Mouse (Mus musculus): ENCODE measurements around the gene Tubb4a. TPM values are rescaled to one million over a fixed set of nuclear protein-coding genes. Genes with fewer than 3 reads are reported as not detected.

Tubb4a gene
- polyA plus RNA-seq, 1 experiment from 2014 or later = 40.1 TPM

GRCm38 (mm10) chr17:57112768-57113474 is 25.3 kb upstream of the Tubb4a start:
- no peaks in the 10 kb centered on the region; the same call in 1 of the 2 replicates for H3K27me3 ChIP-seq (ENCODE audit: poor library complexity, severe bottlenecking)
- H3K27ac ChIP-seq = no peak overlapping the region
- H3K9me3 ChIP-seq = no peaks in the 10 kb centered on the region
- 91% methylated on average over 10 of the region's 10 CpGs for WGBS
- no peak overlapping the region for H3K4me3 ChIP-seq
- no peak for DNase-seq (ENCODE audit: extremely low spot score, low spot score)
- H3K4me1 ChIP-seq = 0 out of 2 replicates have a peak, but pooled peaks cover under 1% of the 10 kb centered on the region
- 0 out of 2 replicates have a peak, but pooled peaks cover 8% of the 10 kb centered on the region for H3K36me3 ChIP-seq (replicated peaks)

GRCm38 (mm10) chr17:57110005-57110404 is 22.4 kb upstream of the Tubb4a start:
- WGBS = 92% methylated on average over 1 of the region's 1 CpGs
- Histone ChIP-seq H3K36me3 (replicated peaks) (peaks cover 16% of the 10 kb centered on the region), H3K4me3 (no peak overlapping the region), H3K27me3 (ENCODE audit: poor library complexity, severe bottlenecking) (no peaks in the 10 kb centered on the region), H3K9me3 (no peaks in the 10 kb centered on the region), H3K27ac (no peak overlapping the region), H3K4me1 (peaks cover 23% of the 10 kb centered on the region)
- no peak for DNase-seq (ENCODE audit: extremely low spot score, low spot score)

- Histone ChIP-seq H3K27me3 (ENCODE audit: poor library complexity, severe bottlenecking) (no peaks in the 10 kb centered on the region), H3K27ac (no peak overlapping the region), H3K36me3 (replicated peaks) (peaks cover 16% of the 10 kb centered on the region), H3K4me3 (no peak overlapping the region), H3K9me3 (no peaks in the 10 kb centered on the region), H3K4me1 (peaks cover 31% of the 10 kb centered on the region)
- DNase-seq (ENCODE audit: extremely low spot score, low spot score) = no peak
- WGBS = 68% methylated on average over 5 of the region's 5 CpGs
Observed at GRCm38 (mm10) chr17:57108666-57109171, 21.1 kb upstream of the Tubb4a start.

- no peak overlapping the region for H3K4me3 ChIP-seq
- H3K4me1 ChIP-seq = peaks cover 31% of the 10 kb centered on the region
- WGBS = 89% methylated on average over 7 of the region's 7 CpGs
- peaks cover 16% of the 10 kb centered on the region for H3K36me3 ChIP-seq (replicated peaks)
- no peak overlapping the region for H3K27ac ChIP-seq
- no peak for DNase-seq (ENCODE audit: extremely low spot score, low spot score)
- H3K27me3 ChIP-seq (ENCODE audit: poor library complexity, severe bottlenecking) = no peaks in the 10 kb centered on the region
- no peaks in the 10 kb centered on the region for H3K9me3 ChIP-seq
Observed at GRCm38 (mm10) chr17:57108040-57108665, 20.6 kb upstream of the Tubb4a start.

GRCm38 (mm10) chr17:57107064-57107463 is 19.5 kb upstream of the Tubb4a start:
- 84% methylated on average over 5 of the region's 5 CpGs for WGBS
- no peak for DNase-seq (ENCODE audit: extremely low spot score, low spot score)
- Histone ChIP-seq H3K36me3 (replicated peaks) (peaks cover 20% of the 10 kb centered on the region), H3K27ac (no peak overlapping the region), H3K9me3 (no peaks in the 10 kb centered on the region), H3K27me3 (ENCODE audit: poor library complexity, severe bottlenecking) (no peaks in the 10 kb centered on the region), H3K4me1 (peaks cover 31% of the 10 kb centered on the region), H3K4me3 (peak overlapping the region; percentile 65; the same call in 1 of the 2 replicates)

- DNase-seq (ENCODE audit: extremely low spot score, low spot score) = no peak
- H3K4me1 ChIP-seq = peaks cover 31% of the 10 kb centered on the region
- WGBS = 4% methylated on average over 9 of the region's 9 CpGs
- H3K36me3 ChIP-seq (replicated peaks) = peaks cover 21% of the 10 kb centered on the region
- no peaks in the 10 kb centered on the region for H3K9me3 ChIP-seq
- no peaks in the 10 kb centered on the region for H3K27me3 ChIP-seq (ENCODE audit: poor library complexity, severe bottlenecking)
- peak overlapping the region; percentile 65 for H3K4me3 ChIP-seq
- H3K27ac ChIP-seq = peak overlapping the region; percentile 90
Observed at GRCm38 (mm10) chr17:57106035-57106368, 18.4 kb upstream of the Tubb4a start.

- Histone ChIP-seq H3K9me3 (no peaks in the 10 kb centered on the region), H3K36me3 (replicated peaks) (peaks cover 23% of the 10 kb centered on the region), H3K27ac (peak within 1 kb of the TSS; percentile 90), H3K4me3 (peak within 1 kb of the TSS; percentile 65), H3K4me1 (peaks cover 31% of the 10 kb centered on the region), H3K27me3 (ENCODE audit: poor library complexity, severe bottlenecking) (no peaks in the 10 kb centered on the region)
- peak; percentile 71 for DNase-seq (ENCODE audit: extremely low spot score, low spot score)
- WGBS = under 1% methylated on average over 54 of the region's 61 CpGs
Observed at GRCm38 (mm10) chr17:57105181-57106034, 17.8 kb upstream of the Tubb4a start, which contains the start of gene Tnfsf9. Gene Tnfsf9 (plus strand): TSS chr17:57105325.

GRCm38 (mm10) chr17:57104496-57104895 is 16.9 kb upstream of the Tubb4a start:
- peaks cover 23% of the 10 kb centered on the region for H3K36me3 ChIP-seq (replicated peaks)
- 44% methylated on average over 4 of the region's 4 CpGs for WGBS
- no peaks in the 10 kb centered on the region for H3K27me3 ChIP-seq (ENCODE audit: poor library complexity, severe bottlenecking)
- H3K27ac ChIP-seq = peak overlapping the region; percentile 90
- DNase-seq (ENCODE audit: extremely low spot score, low spot score) = no peak
- H3K4me3 ChIP-seq = peak overlapping the region; percentile 65
- peaks cover 38% of the 10 kb centered on the region for H3K4me1 ChIP-seq
- no peaks in the 10 kb centered on the region for H3K9me3 ChIP-seq

- DNase-seq (ENCODE audit: extremely low spot score, low spot score) = no peak
- Histone ChIP-seq H3K27me3 (ENCODE audit: poor library complexity, severe bottlenecking) (no peaks in the 10 kb centered on the region), H3K9me3 (no peaks in the 10 kb centered on the region), H3K4me3 (no peak overlapping the region), H3K36me3 (replicated peaks) (peaks cover 14% of the 10 kb centered on the region), H3K27ac (no peak overlapping the region), H3K4me1 (peaks cover 37% of the 10 kb centered on the region)
- WGBS = 74% methylated on average over 2 of the region's 2 CpGs
Observed at GRCm38 (mm10) chr17:57102276-57102675, 14.7 kb upstream of the Tubb4a start.

- 5% methylated on average over 10 of the region's 10 CpGs for WGBS
- Histone ChIP-seq H3K4me3 (no peak overlapping the region), H3K9me3 (no peaks in the 10 kb centered on the region), H3K27ac (no peak overlapping the region), H3K36me3 (replicated peaks) (peaks cover 7% of the 10 kb centered on the region; the same call in 1 of the 2 replicates), H3K4me1 (peaks cover 26% of the 10 kb centered on the region), H3K27me3 (ENCODE audit: poor library complexity, severe bottlenecking) (peaks cover 14% of the 10 kb centered on the region)
- no peak for DNase-seq (ENCODE audit: extremely low spot score, low spot score)
Observed at GRCm38 (mm10) chr17:57099629-57100325, 12.2 kb upstream of the Tubb4a start.

- Histone ChIP-seq H3K4me1 (peaks cover 20% of the 10 kb centered on the region), H3K36me3 (replicated peaks) (peaks cover 7% of the 10 kb centered on the region; the same call in 1 of the 2 replicates), H3K27me3 (ENCODE audit: poor library complexity, severe bottlenecking) (peaks cover 16% of the 10 kb centered on the region), H3K4me3 (no peak overlapping the region), H3K9me3 (no peaks in the 10 kb centered on the region), H3K27ac (no peak overlapping the region)
- no peak for DNase-seq (ENCODE audit: extremely low spot score, low spot score)
- WGBS = 87% methylated on average over 5 of the region's 5 CpGs
Observed at GRCm38 (mm10) chr17:57098321-57098720, 10.7 kb upstream of the Tubb4a start.

GRCm38 (mm10) chr17:57096623-57096920 is 9.0 kb upstream of the Tubb4a start:
- 1% methylated on average over 11 of the region's 11 CpGs for WGBS
- peaks cover 2% of the 10 kb centered on the region; the same call in 1 of the 2 replicates for H3K36me3 ChIP-seq (replicated peaks)

More at GRCm38 (mm10) chr17:57096623-57096920, 9.0 kb upstream of the Tubb4a start:
- peaks cover 20% of the 10 kb centered on the region for H3K4me1 ChIP-seq
- H3K4me3 ChIP-seq = peak overlapping the region; percentile 43
- no peaks in the 10 kb centered on the region for H3K9me3 ChIP-seq
- H3K27ac ChIP-seq = no peak overlapping the region
- peaks cover 16% of the 10 kb centered on the region for H3K27me3 ChIP-seq (ENCODE audit: poor library complexity, severe bottlenecking)
- DNase-seq (ENCODE audit: extremely low spot score, low spot score) = peak; percentile 85
